Mouse (Mus musculus) liver, postnatal 0 days (tissue): ENCODE data around the gene Pnrc1. TPM values are rescaled to one million over a fixed set of nuclear protein-coding genes. Genes with fewer than 3 reads are reported as not detected.
A peak's percentile ranks its signal among the peaks of the same experiment; 100 is the strongest.

Experiments used
- ATAC-seq: fragments of 200-750 bp; cut with Nextera tagmentation; 2 replicates; pipeline ENCODE4 v1.8.0; 2017; ENCODE audit warnings: mild to moderate bottlenecking, moderate library complexity
- DNase-seq: peaks from one replicate; pipeline ENCODE4 v3.0.0-alpha.2; 2016
- H3K27ac ChIP-seq: fragments of 300-500 bp; sonication (generic); 2 replicates; pipeline ENCODE4 v1.5.1; 2014; ENCODE audit warnings: antibody characterized with exemption, moderate library complexity, mild to moderate bottlenecking, low read depth
- H3K27me3 ChIP-seq: fragments of 300-500 bp; sonication (generic); 2 replicates; pipeline ENCODE4 v1.6.1; 2014; ENCODE audit warnings: low read length, control low read depth, mixed read lengths; ENCODE audit not compliant: insufficient read depth
- H3K36me3 ChIP-seq: fragments of 300-500 bp; sonication (generic); replicated peaks from 2 replicates; pipeline ENCODE4 v1.6.1; 2014; ENCODE audit warnings: mild to moderate bottlenecking, control low read depth, low read length, moderate library complexity, mixed read lengths; ENCODE audit not compliant: insufficient read depth
- H3K4me1 ChIP-seq: fragments of 300-500 bp; sonication (generic); 2 replicates; pipeline ENCODE4 v1.6.1; 2014; ENCODE audit warnings: antibody characterized with exemption, mild to moderate bottlenecking, control low read depth; ENCODE audit not compliant: insufficient read depth
- H3K4me2 ChIP-seq: fragments of 300-500 bp; sonication (generic); 2 replicates; pipeline ENCODE4 v1.6.1; 2014; ENCODE audit warnings: low read depth, mild to moderate bottlenecking, low read length, moderate library complexity, mixed read lengths
- H3K4me3 ChIP-seq: fragments of 300-500 bp; sonication (generic); 2 replicates; pipeline ENCODE4 v1.5.1; 2014; ENCODE audit warnings: low read depth, low read length
- H3K9ac ChIP-seq: fragments of 300-500 bp; sonication (generic); replicated peaks from 2 replicates; pipeline ENCODE4 v1.6.1; 2014; ENCODE audit warnings: mild to moderate bottlenecking, moderate library complexity
- H3K9me3 ChIP-seq: fragments of 300-500 bp; sonication (generic); 2 replicates; pipeline ENCODE4 v1.6.1; 2016; ENCODE audit warnings: mild to moderate bottlenecking, control low read depth, low read length, mixed read lengths
- CTCF ChIP-seq: sonication (generic); IDR thresholded peaks from 2 replicates; pipeline ENCODE4 v1.5.1; 2016; ENCODE audit warnings: antibody characterized with exemption, low read depth
- EP300 ChIP-seq: IDR thresholded peaks from 2 replicates; pipeline ENCODE4 v1.6.1; 2016; ENCODE audit warnings: antibody characterized with exemption, low read depth, mild to moderate bottlenecking
- WGBS: fragments of 180-500 bp; shearing (Covaris S2); extraction: QIAGEN DNeasy Blood & Tissue Kit; methylation state at CpG from one replicate; pipeline ENCODE4 v1.1.7; 2014; ENCODE audit not compliant: insufficient replicate concordance; 5-methylcytosine and 5-hydroxymethylcytosine counted together
- polyA plus RNA-seq: library from polyadenylated mRNA; unstranded; fragments of >200 nt; fragmentation: Nextera tagmentation; extraction: Ambion mirVana; gene quantifications from 2 replicates; pipeline ENCODE4 v1.2.1, GENCODE M21; 2015

Gene Pnrc1
- polyA plus RNA-seq, 1 experiment from 2014 or later: 71.4 TPM

DNA sequence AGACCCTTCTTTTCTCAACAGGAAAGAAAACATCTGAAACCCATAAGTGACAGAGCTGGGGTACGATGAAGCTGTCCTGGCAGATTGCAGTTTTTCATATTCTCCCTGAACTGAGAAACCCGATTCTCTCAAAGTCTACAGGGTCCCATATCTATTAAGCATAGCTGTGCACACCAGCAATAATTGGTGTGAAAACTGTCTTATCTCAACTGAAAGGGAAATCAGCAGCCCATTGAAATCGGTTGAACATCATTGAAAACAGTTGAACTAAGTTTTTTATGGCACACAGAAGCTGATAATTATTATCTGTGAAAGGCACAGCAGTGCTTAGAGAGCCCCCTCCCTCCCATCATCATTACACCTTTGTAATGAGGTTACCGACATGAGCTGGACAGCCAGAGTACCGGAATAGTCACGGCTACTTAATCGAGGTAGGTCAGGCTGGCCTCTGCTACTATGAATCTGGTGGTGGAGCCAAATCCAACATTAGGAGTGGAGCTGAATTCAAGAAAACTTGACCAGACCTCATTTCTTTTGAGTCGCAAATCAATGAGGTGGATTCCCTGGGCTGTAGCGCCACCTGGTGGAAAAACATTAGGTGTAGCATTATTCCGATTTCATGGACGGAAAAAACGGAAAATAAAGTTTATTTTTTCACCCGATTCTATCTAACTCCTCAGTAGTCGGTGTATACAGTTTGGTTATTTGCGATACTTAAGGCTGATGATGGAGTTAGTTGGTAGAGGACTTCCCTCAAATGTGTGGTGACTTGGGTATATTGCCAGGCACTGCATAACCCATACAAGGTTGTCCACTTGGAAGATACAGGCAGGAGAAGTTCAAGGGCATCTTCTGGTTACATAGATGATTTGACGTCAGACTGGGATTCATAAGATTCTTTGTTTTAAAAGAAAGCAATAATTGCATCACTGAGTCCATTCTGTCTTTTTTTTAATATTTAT, 2.7 kb upstream of the Pnrc1 start:
- Histone ChIP-seq H3K4me1 (no peaks in the 10 kb centered on the region), H3K4me2 (peak overlapping the region; percentile 35; the same call in 1 of the 2 replicates), H3K27ac (no peak overlapping the region), H3K9ac (no peak overlapping the region), H3K36me3 (no peaks in the 10 kb centered on the region), H3K27me3 (no peaks in the 10 kb centered on the region), H3K4me3 (no peak overlapping the region), H3K9me3 (no peaks in the 10 kb centered on the region)
- ATAC-seq: peak; percentile 31; the same call in 1 of the 2 replicates
- TF ChIP-seq CTCF: peak; percentile 91
- TF ChIP-seq EP300: peak; percentile 73; the same call in 1 of the 2 replicates
- peak; percentile 85 for DNase-seq
- 12% methylated on average over 16 of the region's 16 CpGs for WGBS

DNA sequence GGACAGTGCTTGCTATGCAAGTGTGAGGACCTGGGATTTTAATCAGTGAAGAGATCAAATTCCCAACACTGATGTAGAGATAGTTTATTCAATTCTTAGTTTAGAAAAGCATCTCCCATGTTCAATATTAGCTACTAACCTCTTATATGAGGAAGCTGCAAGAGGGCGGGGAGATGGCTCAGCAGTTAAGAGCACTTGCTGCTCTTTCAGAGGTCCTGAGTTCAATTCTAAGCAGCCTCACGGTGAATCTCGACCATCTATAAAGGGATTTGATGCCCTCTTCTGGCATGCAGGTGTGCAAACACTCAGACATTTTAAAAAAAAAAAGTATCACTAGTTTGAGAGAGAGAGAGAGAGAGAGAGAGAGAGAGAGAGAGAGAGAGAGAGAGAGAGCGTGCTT, 915 bp upstream of the Pnrc1 start:
- H3K4me2 ChIP-seq: no peak overlapping the region

DNA sequence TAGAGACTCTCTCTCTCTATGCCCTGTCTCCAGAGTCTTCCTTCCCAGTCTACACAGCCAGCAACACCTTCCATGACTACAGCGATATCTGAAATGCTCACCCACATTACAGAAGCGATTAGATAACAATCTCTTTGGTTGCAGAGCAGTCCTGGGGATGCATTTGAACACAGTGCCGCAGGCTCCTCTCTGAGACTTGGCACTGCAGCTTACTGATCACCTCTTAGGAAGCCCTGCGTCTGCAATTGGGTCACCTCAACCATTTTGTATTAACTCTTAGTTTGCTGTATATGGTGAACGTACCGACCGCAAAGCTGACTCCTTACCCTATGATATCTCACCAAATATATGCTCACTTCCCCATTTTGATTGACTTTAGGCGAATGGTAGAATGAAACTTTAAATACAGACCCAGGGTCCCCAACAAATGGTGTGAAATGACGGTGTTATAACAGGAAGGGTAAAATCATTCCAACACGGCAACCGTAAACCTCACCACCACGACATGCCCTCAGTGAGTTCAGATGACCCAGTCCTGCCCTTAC, 785 bp downstream of the Pnrc1 start:
- no peak for DNase-seq
- TF ChIP-seq EP300: no peak
- no peak for TF ChIP-seq CTCF
- no peaks in the 10 kb centered on the region; the same call in 1 of the 2 replicates for H3K4me1 ChIP-seq
- no peak for ATAC-seq
- H3K36me3 ChIP-seq: no peaks in the 10 kb centered on the region
- 0 out of 2 replicates have a peak overlapping the region, but pooled peaks have one; percentile 23 for H3K4me2 ChIP-seq
- no peak overlapping the region for H3K27ac ChIP-seq
- no peaks in the 10 kb centered on the region for H3K9me3 ChIP-seq
- no peaks in the 10 kb centered on the region for H3K27me3 ChIP-seq
- H3K4me3 ChIP-seq: no peak overlapping the region
- WGBS: 73% methylated on average over 12 of the region's 12 CpGs
- H3K9ac ChIP-seq: no peak overlapping the region

More for the DNA sequence above, 915 bp upstream of the Pnrc1 start:
- TF ChIP-seq EP300 (no peak), CTCF (peak; percentile 31)
- Histone ChIP-seq H3K9ac (no peak overlapping the region), H3K4me1 (no peaks in the 10 kb centered on the region), H3K9me3 (no peaks in the 10 kb centered on the region), H3K27ac (no peak overlapping the region), H3K36me3 (no peaks in the 10 kb centered on the region), H3K4me3 (no peak overlapping the region), H3K27me3 (no peaks in the 10 kb centered on the region)
- DNase-seq (no peak), ATAC-seq (no peak)
- 50% methylated on average over 4 of the region's 4 CpGs for WGBS

DNA sequence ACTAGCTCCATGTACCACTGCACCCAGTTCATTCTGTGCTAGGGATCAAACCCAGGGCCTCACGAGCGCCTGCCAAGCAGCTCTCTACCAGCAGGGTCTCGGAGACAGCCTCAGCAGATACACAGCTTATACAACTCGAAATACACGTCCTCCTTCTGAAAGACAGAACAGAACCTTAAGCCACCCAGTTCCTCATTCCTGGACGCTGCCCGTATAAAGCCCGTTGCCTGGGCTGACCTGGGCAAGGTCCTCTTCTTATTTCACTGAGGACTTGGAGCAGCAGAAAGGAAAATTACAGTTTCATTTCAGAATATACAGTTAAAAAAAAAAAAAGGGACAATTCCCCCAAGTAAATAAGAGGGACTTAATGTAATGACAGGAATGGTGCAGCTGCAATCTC, 4.5 kb downstream of the Pnrc1 start:
- Histone ChIP-seq H3K4me2 (no peak overlapping the region), H3K4me1 (peaks cover 6% of the 10 kb centered on the region), H3K9ac (no peak overlapping the region), H3K36me3 (no peaks in the 10 kb centered on the region), H3K9me3 (no peaks in the 10 kb centered on the region), H3K27me3 (no peaks in the 10 kb centered on the region), H3K4me3 (no peak overlapping the region), H3K27ac (no peak overlapping the region)
- WGBS: 57% methylated on average over 8 of the region's 8 CpGs
- ATAC-seq: no peak
- no peak for DNase-seq
- TF ChIP-seq CTCF: no peak
- no peak for TF ChIP-seq EP300

DNA sequence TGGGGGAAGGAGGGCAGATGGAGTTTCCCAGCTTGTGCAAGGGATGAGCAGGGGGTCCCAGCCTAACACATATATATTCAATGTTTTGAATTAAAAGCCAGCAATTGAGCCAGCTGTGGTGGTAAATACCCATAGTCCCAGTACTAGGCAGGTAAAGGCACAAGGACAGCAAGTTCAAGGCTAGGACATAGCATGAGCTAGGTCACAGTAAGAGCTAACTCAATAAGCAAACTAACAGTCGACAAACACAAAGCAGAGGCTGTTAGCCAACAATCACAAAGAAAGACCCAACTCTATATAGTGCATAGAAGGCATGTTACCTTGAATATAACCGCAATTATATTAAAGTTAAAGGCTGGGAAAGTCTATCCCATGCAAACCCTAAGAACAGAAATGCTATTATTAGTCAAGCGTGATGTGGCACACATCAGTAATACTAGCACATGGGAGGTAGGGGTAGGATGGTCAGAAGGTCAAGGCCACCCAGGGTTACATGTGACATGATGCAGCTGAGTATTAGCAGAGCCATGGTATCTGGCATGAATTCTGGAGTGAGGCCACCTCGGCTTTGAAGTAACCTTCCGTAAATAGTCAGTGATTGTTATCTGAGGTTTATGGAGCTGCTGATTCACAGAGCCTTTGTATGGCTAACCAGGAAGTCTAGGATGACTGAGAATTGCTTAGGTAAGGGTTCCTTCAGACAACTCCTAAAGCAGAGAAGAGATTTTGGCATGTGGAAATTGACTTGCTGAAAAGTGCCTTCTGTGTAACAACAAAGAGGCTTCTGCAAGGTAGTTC, 5.7 kb downstream of the Pnrc1 start:
- DNase-seq (peak; percentile 33), ATAC-seq (peak; percentile 92)
- peaks cover 6% of the 10 kb centered on the region for H3K4me1 ChIP-seq
- no peak overlapping the region for H3K9ac ChIP-seq
- no peaks in the 10 kb centered on the region for H3K36me3 ChIP-seq
- H3K27me3 ChIP-seq: no peaks in the 10 kb centered on the region
- WGBS: 52% methylated on average over 5 of the region's 5 CpGs
- peak overlapping the region; percentile 23; the same call in 1 of the 2 replicates for H3K27ac ChIP-seq
- no peak for TF ChIP-seq EP300
- TF ChIP-seq CTCF: no peak
- no peak overlapping the region for H3K4me3 ChIP-seq
- H3K9me3 ChIP-seq: no peaks in the 10 kb centered on the region
- no peak overlapping the region for H3K4me2 ChIP-seq
